Mouse (Mus musculus) c-Kit-positive CD71-positive TER-119-positive erythroid progenitor cells, embryonic 14.5 days (primary cell): Measurements from ENCODE around the gene Wfikkn1.
"Not testable (repeated sequence)": the region's sequence is repeated elsewhere in the genome, so short reads cannot be mapped to it uniquely, and the experiment has no call there.

Experiments
- DNase-seq: peaks from one replicate; pipeline ENCODE4 v3.0.0-alpha.2; 2013; ENCODE audit warnings: low spot score

The Wfikkn1 gene

DNA sequence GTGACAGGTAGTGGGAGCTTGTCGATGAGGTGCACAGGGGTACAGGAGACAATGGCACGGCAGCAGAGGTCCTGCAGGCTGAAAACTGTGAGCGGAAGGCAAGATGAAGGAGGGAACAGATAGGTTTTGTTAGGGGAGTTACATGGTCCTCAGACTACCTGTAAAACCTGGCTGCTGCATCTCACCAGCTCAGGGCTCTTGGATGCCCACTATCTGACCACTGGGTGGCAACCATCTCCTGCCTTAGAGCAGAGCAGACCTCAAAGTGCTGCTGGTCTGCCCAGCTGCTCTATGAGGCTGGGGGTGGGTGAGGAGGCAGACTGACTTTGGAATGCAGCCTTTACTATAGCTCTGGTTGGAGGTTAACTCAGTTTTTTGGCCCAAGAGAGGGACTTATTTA lies 3.2 kb upstream of the Wfikkn1 start:
- DNase-seq = no peak

DNA sequence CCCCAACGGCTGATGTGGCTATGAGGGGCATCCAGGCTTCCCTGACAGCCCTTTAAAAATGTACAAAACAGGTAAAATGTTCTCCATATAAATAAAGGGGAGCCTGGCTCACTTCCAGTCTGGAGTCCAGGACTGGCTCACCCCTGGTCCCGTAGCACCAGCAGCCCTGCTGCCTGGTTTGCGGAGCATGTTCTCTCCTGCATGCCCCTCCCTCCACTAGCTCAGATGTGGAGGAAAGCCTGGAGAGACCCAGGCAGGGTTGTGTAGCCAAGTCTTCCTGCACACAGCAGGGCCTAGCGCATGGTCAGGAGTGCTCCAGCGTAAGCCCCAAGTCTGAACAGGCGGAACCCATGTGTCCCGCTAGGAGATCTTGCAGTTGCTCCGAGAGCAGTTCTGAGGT lies 2.6 kb upstream of the Wfikkn1 start:
- DNase-seq = no peak

DNA sequence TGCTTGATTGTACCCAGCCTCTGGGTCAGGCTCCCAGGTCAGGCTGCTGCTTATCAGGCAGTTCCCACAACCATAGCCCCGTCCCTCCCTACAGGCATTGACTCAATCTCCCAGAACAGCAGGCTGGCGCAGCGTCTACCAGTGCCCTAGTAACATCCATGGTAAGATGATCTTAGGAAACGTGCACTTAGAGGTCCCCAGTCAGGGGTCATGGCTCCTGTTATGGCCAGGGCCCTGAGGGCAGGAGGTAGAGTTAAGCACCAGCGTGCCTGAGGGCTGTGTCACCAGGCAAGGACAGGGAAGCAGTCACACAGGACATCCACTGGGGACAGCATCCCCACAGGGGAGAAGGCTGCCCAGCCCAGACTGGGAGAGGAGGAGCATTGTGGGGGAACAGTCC lies 1.6 kb upstream of the Wfikkn1 start:
- peak; percentile 40 for DNase-seq

DNA sequence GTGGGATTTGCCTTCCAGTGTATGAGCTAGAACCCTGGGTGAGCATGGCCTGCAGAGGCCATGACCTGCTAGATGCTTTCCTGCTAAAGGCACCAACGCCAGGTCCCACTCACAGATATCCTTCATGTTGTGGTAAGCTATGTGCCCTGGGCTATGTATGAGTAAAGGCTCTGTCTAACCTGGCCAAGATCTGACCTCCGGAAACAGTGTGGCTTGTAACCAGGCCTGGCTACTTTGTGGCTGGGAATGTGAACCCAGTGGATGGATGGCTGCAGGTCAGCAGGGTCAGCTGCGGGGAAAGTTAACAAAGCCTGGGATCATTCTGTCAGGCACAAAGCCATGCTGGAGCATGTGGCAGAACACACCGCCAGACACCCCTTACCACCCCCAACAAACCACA lies 1.0 kb upstream of the Wfikkn1 start:
- no peak for DNase-seq

DNA sequence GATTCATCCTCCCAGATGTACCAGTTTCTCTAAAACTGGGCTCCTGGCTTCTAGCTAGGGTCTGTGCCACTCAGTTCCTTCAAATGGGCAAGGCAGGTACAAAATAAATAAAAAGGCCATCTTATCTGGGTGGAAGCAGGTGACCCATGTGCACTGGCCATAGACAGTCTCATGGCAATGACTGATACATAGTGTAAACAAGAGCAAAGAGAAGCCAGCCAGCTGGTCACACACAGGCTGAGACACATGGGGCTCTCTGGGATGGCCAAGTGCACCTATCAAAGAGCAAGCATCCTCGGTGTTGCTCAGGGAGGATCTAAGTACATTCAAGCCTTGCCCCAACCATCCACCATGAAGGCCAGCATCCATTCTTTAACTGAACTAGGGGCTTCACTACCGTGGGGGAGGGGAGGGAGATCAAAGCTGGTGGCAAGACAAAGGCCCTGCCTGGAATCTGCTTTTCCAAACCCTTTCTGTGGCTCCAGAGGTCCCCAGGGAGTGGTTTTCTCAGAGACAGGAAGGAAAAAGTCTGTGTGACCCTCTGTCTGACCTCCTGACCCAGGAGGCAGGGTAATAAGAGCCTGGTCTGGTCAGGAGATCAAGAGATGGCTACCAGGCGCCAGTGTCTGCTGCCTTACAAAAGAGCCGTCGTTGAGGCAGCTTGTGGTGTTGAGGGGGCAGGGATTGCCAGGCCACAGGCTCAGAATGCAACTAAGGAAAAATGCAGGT lies 419 bp upstream of the Wfikkn1 start:
- no peak for DNase-seq

DNA sequence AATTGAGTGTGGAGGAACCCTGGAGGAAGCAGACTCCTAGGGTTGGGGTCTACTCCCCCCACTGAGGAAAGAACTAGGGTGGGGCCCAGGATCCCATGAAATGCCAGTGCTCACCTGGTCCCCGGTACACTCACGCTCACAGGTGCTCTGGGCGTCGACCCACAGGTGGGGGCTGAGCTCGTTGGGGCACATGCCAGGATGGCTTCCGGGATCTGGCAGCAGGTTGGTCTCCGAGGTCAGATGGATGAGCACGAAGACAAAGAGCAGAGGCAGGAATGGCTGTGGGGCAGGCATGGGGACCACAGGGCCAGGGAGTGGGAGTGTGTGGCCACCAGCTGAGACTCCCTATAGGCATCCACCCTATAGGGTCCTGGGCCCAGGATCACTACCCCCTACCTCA lies 908 bp downstream of the Wfikkn1 start:
- DNase-seq = no peak

DNA sequence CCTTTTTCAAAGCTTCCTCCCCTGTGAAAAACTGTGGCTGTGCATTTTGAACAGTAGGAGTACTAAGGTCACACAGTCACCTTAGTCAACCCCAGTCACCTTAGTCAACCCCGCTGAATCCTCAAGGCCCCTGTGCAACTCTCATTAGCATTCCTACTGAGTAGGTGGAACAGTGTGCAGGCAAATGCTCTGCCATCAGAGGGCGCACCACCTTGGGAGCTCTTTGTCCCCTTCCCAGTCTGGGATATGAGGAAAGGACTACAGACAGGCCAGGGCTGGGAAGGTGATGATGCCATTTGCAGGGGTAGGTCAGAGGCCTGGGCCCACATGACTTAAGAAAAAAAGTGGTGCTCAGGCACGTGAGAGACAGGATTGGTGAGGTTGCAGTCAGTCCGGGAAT lies 1.4 kb downstream of the Wfikkn1 start:
- DNase-seq = no peak

DNA sequence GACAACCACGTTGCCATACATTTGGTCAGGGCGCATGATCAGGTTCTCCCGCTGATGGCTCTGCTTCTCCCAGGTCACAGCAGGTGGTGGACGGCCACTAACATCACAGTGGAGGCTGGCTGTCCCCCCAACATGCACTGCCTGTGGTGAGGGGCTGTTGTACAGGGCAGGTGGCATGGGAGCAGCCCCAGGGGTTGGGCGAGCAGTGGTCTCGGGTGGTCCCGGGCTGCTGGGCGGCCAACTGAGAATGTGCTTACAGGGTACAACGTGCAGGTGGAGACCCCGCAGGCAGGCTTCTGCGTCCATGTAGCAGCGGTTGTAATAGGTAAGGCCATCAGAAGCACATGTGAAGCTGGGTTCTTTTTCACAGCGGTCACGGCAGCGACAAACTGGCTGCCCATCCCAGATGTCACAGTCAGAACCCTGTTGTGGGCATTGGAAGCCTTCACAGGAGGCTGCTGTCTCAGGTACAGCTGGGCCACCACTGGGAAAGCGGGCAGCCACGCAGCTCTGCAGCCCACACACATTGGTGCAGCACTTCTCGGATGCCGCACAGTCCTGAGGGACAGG lies 2.0 kb downstream of the Wfikkn1 start:
- DNase-seq = no peak

DNA sequence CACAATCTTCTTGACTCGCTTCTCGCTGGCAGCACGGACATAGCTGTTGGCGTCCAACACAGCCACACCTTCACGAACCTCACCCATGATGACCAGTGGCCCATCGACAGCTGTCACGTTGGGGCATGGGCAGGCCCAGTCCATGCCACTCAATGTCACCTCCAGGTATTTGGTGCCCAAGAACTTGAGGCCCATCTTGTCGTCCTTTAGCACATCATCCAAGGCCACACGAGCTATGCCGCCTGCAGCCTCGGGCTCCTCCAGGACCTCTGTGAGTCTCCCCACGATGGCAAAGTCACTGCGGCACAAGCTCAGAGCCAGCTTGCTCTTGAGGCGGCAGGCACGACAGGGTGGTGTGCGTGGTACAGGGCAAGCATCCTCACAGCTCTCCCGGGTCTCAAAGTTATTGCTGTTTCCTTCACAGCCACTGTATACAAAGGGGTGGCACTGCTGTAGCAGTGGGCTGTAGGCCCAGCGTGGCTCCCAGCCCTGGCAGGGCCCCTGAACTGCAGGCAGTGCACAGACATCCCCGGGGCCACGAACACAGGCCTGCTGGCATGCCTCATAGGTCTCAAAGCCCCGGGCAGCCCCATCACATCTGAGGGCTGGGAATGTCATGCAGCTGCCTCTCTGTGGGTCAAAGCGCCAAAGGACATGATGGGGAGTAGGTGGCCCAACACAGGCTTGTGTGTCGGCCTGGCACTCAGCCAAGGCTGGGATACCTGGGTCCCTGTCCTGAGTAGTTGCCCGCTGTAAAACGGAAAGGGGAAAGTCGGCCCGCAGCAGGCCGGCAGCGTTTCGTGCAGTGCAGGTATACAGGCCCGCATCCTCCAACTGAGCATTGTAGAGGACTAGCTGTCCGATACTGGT lies 2.7 kb downstream of the Wfikkn1 start:
- DNase-seq = no peak

DNA sequence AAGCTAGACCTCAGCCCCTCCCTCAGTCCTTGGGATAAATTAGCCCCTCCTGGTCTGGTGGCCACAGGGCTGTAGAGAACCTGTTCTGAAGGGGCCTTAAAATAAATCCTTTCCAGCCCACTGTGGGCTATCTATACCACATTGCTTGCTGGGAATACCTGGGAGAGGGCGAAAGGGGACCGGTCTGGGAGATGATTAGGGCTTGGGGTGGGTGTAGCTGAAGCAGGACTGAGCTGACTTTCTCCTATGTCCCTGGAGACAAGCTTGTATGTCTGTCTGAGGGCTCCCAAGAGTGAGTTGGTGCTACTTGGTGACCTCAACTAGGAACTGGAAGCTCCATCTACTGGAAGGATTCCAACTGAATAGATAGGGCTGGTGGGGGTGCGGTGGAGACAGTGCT lies 3.6 kb downstream of the Wfikkn1 start:
- DNase-seq = no peak

DNA sequence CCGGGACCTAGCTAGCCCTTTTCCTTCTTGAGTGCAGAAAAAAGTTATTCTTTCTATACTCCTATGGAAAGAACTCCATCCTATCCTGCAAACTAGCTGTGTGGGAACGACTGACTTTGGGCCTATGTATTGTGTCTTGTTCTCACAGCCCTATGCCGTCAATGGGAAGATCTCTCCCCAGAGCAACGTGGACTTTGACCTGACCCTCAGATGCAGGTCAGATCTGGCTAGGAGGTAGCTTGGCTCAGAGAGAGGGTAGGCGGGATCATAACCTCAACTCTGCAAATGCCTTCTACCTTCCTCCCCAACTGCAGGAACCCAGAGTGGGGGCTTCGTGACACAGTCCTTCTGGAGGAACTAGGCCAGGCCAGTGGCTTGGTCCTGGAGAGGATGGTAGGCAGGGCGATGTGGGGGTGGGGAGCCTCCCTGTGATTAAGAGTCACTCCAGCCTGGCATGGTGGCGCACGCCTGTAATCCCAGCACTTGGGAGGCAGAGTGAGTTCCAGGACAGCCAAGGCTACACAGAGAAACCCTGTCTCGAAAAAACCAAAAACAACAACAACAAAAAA lies 4.2 kb downstream of the Wfikkn1 start:
- DNase-seq = no peak

DNA sequence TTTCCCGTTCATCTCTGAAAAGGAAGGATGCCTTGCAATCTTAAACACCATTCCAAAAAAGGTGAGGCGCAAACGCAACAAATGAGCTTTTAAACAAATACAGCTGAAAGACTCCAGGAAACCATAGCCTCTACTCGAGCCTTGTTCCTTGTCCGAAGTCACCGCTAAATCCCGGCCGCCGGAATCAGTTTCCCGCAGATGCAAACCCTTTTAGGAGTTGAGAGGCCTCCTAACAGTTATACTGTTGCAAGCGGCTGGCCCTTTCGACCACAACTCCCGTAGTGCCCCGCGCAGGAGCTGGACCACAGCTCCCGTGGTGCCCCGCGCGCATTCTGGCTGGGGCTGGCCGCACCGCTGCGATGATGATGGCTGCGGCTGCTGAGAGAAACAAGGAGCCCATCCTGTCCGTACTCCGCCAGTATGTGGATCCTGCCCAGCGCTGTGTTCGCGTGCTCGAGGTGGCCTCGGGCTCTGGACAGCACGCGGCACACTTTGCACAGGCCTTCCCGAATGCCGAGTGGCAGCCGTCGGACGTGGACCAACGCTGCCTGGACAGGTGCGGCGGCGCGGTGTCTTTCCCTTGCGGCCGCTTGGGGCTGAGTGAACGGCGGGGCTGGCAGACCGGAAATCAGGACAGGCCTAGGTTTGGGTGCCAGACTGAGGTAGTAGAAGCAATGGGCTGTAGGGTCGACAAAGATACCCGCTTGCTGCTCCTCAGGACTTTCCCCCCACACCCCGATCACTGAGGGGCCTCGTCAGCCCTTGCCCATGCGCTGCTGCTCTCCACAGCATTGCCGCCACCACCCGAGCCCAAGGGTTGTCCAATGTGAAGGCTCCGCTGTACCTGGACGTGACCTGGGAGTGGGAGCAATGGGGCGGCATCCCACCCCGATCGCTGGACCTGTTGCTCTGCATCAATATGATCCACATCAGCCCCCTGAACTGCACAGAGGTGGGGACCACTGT lies 5.2 kb downstream of the Wfikkn1 start:
- peak; percentile 81 for DNase-seq

DNA sequence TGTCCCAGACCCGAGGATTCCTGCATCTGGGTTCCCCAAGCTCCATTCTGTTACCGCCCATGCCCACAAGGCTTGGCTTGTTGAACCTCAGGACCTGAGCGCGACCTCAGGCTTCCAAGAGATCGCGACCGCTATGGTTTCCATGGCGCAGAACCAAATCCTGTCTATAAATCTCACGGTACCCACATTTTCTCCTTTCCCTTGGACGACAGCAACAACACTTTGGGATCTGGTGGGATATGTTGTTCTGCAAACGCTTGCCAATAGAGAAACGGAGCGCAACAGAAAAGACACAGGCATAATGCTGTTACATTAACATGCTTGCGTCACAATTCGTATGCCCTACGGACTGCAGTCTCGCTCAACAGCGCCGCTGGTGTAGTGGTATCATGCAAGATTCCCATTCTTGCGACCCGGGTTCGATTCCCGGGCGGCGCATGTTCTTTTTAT lies 5.9 kb downstream of the Wfikkn1 start, which contains the start of gene Mettl26:
Mettl26 (plus strand) TSS at position 354 of the 450 bp plus-strand sequence.
- DNase-seq = peak; percentile 94

DNA sequence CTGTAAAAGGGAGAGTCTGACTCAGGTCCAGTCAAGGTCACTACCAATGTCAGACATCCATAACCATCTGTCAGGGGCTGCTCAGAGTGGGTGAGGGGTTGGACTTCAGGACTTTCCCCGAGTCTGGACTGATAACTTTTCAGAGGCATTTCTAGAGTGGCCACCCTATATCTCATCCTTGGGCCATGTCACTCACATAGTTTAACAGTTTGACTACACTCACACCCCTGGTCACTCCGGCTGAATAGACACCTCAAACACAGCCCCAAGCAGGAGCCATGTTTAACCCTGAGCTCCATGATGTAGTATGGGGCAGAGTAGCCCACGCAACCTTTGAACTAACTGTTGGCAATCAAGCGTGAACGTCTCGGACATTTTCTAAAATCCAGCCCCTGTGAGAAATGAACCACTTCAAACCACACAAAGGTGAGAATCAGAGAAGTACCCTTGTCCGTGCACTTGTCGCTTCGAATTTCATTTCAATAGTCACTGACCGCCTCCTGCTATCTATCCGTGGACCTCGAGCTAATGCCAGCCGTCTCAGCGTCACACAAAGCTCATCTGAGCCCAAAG lies 6.4 kb downstream of the Wfikkn1 start:
- no peak for DNase-seq

DNA sequence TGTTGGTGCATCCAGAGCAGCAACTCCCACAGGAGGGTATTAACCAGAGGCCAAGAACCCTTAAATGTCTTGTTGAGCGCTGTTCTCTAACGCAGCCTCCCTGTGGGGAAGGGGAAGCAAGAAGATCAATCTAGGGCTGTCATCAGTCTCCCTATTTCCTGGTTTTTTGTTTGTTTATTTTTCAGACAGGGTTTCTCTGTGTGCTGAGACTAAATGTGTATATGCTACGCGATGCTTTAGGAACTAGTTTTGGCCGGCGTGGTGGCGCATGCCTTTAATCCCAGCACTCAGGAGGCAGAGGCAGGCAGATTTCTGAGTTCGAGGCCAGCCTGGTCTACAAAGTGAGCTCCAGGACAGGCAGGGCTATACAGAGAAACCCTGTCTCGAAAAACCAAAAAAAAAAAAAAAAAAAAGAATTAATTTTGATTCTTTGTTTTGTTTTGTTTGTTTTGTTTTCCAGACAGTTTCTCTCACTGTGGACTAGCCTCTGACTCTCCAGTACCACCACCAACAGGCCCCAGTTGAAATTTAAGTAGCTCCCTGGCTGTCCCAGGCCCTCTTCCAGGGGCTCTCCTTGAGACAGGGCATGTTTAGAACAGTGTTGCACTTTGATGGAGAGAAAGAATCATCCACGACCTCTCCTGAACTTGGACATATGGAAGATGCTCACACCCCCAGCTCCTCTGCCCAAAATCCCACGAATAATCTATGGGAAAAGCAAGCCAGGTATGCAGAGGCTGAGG lies 7.1 kb downstream of the Wfikkn1 start:
- no peak for DNase-seq

DNA sequence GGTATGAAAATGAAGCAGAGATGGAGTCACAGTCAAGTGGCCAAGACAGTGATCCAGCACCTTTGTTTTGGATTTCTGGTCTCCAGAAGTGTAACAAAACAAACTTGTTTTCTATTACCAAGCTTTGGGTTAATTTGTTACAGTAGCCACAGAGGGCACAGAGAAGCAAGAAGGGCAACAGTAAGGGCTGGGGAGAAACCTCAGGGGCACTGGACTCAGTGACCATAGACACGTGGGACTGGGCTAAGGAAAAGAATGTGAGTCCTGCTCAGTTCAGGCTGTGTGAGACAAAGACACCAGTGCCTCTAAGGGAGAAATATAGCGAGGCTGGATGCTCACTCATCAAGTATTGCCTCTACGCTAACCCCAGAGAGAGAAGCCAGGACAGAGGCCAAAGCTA lies 8.0 kb downstream of the Wfikkn1 start:
- DNase-seq = no peak

DNA sequence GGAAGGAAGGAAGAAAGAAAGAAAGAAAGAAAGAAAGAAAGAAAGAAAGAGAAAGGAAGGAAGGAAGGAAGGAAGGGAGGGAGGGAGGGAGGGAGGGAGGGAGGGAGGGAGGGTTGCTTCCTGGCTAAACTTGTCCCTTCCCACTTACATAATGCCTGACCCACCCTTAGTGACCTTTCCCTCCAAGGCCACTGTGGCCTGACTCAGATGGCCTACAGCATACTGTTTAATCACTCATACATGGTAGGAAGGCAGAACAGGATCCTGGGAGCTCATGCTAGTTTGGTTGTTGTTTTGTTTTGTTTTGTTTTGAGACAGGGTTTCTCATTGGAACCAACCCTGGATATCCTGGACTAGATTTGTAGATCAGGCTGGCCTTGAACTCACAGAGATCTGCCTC lies 9.1 kb downstream of the Wfikkn1 start:
- not testable (repeated sequence) for DNase-seq

DNA sequence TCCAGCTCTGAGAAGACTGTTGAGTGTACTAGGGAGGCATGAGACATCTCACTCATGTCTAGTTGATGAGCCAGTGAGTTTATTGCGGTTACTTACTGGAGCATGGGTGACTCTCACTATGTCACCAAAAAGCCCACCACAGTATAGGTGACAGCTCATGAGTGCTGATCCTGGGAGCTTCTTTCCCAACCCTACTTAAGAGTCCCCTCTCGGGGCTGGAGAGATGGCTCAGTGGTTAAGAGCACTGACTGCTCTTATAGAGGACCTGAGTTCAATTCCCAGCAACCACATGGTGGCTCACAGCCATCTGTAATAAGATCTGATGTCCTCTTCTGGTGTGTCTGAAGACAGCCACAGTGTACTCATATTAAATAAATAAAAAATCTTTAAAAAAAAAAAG lies 10.7 kb downstream of the Wfikkn1 start:
- no peak for DNase-seq

DNA sequence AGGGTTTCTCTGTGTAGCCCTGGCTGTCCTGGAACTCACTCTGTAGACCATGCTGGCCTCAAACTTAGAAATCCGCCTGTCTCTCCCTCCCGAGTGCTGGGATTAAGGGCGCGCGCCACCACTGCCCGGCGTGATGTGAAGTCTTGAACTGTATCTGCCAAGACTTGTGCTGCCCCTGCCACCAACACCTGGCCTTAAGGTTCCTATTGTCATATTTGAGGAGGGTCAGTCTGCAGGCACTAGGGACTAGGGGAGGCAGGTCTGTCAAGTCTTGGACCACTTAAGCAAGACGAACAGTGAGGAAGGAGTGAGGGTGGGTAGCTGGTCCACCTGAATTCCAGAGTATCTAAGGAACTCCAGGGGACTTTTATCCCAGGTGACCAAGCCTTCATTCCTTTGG lies 11.2 kb downstream of the Wfikkn1 start:
- no peak for DNase-seq

DNA sequence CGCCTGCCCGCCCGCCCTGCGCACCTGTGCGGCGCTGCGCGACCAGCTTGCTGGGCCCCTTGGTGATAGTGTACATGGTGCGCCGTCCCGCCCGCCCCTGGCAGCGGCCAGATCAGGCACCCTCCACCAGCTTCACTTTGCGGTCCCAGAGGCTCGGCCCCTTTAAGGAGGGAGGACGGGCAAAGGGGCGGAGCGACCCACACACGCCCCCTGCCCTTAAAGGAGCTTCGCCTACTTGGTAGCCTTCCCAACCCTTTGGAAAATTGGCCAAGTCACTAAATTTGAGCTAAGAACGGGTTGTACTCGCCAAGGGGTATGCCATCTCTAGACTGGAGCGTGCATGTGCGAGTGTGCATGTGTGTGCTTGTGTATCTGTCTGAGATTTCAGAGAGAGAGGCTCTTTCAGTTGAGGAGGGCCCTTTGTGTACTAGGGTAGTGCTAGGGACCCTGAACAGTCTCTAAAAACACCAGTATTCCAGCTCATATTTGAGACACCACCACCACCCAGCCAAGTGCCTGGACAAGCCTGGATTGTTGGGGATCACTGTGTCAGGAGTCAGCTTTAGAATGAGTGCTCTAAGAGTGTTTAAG lies 12.0 kb downstream of the Wfikkn1 start, which contains the start of gene Mcrip2:
Mcrip2 (minus strand) TSS at position 164 of the 591 bp plus-strand sequence.
- peak; percentile 30 for DNase-seq
